Mouse (Mus musculus) small intestine, adult 2 months (tissue): ENCODE measurements around the gene Lctl.

Experiments used
- CTCF ChIP-seq: fragments of 200-500 bp; IDR thresholded peaks from 2 replicates; pipeline ENCODE4 v1.5.1; 2012; ENCODE audit warnings: low read depth, mild to moderate bottlenecking, control low read depth, inconsistent platforms, low read length, moderate library complexity, mixed read lengths; ENCODE audit not compliant: insufficient replicate concordance, insufficient read length; ENCODE audit errors: extremely low read depth
- POLR2A ChIP-seq: fragments of 200-500 bp; IDR thresholded peaks from 2 replicates; pipeline ENCODE4 v1.6.1; 2012; ENCODE audit warnings: low read depth, mild to moderate bottlenecking, control low read depth, inconsistent platforms, low read length, moderate library complexity

DNA sequence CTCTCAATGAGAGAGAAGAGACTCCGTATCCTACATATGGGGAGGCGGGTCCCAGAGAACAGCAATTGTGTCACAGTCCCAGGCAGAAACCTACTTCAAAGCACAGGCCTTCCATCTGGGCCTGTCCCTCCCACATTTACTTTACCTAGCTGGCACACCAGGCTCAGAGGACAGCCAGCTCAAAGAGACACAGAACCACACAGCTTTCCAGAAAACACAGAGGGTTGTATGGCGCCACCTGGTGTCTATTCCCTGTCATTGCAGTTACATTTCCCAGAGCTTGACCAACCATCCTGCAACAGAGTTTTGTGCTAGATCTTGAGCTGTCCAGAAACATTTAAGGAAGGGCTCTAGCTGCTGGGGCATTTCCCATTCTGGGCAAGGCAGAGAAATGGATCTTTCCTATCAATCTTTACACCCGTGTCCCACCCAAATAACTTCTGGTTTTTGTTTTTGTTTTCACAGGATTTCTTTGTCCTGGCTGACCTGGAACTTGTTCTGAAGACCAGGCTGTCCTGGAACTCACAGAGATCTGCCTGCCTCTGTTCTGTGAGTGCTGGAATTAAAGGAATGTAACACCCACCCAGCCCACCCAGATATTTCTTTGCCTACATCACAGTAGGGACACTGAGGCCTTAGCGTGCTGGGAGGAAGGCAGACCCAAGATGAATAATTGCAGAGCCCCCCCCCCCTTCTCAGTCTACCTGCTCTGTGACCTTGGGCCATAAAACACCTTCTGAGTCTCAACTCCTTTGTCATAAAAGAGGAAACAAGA lies 29.3 kb upstream of the Lctl start:
- TF ChIP-seq POLR2A (no peak), CTCF (peak; percentile 78; the same call in 1 of the 2 replicates)
